Mouse (Mus musculus) splenic B cell, adult 2 months (primary cell): ENCODE results near the gene Dok1.

Experiments used
- DNase-seq: peaks from one replicate; pipeline ENCODE4 v3.0.0-alpha.2; 2011; ENCODE audit warnings: low read depth, low spot score
- H3K27me3 ChIP-seq: 2 replicates; pipeline ENCODE4 v1.6.1; 2012; ENCODE audit warnings: mild to moderate bottlenecking, low read length, moderate library complexity, mixed read lengths; ENCODE audit not compliant: control insufficient read depth, poor library complexity, insufficient read depth, severe bottlenecking
- H3K36me3 ChIP-seq: 2 replicates; pipeline ENCODE4 v1.6.1; 2012; ENCODE audit warnings: mild to moderate bottlenecking, low read length, moderate library complexity, mixed read lengths; ENCODE audit not compliant: control insufficient read depth, poor library complexity, insufficient read depth, severe bottlenecking

Dok1 gene

GRCm38 (mm10) chr6:83058725-83059124 is 25.5 kb upstream of the Dok1 start:
- DNase-seq: no peak
- H3K27me3 ChIP-seq: no peaks in the 10 kb centered on the region
- H3K36me3 ChIP-seq: peaks cover 6% of the 10 kb centered on the region

- H3K27me3 ChIP-seq: no peaks in the 10 kb centered on the region
- DNase-seq: no peak
- H3K36me3 ChIP-seq: peaks cover 6% of the 10 kb centered on the region
Measured at GRCm38 (mm10) chr6:83057790-83058189, 24.5 kb upstream of the Dok1 start, which contains the start of gene Dqx1. TSS of gene Dqx1 (plus strand) at chr6:83057844.

- H3K27me3 ChIP-seq: no peaks in the 10 kb centered on the region
- DNase-seq: peak; percentile 46
- peaks cover 6% of the 10 kb centered on the region for H3K36me3 ChIP-seq
Measured at GRCm38 (mm10) chr6:83054871-83055431, 21.7 kb upstream of the Dok1 start, which contains the start of gene Htra2. TSS of gene Htra2 (minus strand) at chr6:83055273.

GRCm38 (mm10) chr6:83054074-83054851 is 21.0 kb upstream of the Dok1 start, which contains the start of gene Aup1:
TSS of gene Aup1 (plus strand) at chr6:83054521.
- Histone ChIP-seq H3K36me3 (peaks cover 6% of the 10 kb centered on the region), H3K27me3 (no peaks in the 10 kb centered on the region)
- peak; percentile 99 for DNase-seq

- Histone ChIP-seq H3K36me3 (peaks cover 6% of the 10 kb centered on the region), H3K27me3 (no peaks in the 10 kb centered on the region)
- DNase-seq: peak; percentile 55
Measured at GRCm38 (mm10) chr6:83053136-83053960, 20.1 kb upstream of the Dok1 start.

- DNase-seq: no peak
- no peaks in the 10 kb centered on the region; the same call in 1 of the 2 replicates for H3K36me3 ChIP-seq
- no peaks in the 10 kb centered on the region for H3K27me3 ChIP-seq
Measured at GRCm38 (mm10) chr6:83049367-83049766, 16.1 kb upstream of the Dok1 start.

GRCm38 (mm10) chr6:83044742-83045141 is 11.5 kb upstream of the Dok1 start:
- no peaks in the 10 kb centered on the region for H3K27me3 ChIP-seq
- peak; percentile 83 for DNase-seq
- H3K36me3 ChIP-seq: no peaks in the 10 kb centered on the region

GRCm38 (mm10) chr6:83043993-83044392 is 10.7 kb upstream of the Dok1 start:
- no peaks in the 10 kb centered on the region for H3K27me3 ChIP-seq

GRCm38 (mm10) chr6:83043561-83043960 is 10.3 kb upstream of the Dok1 start:
- no peaks in the 10 kb centered on the region for H3K36me3 ChIP-seq
- no peaks in the 10 kb centered on the region for H3K27me3 ChIP-seq

More at GRCm38 (mm10) chr6:83043993-83044392, 10.7 kb upstream of the Dok1 start:
- no peak for DNase-seq
- no peaks in the 10 kb centered on the region for H3K36me3 ChIP-seq

GRCm38 (mm10) chr6:83040601-83041000 is 7.3 kb upstream of the Dok1 start:
- DNase-seq: no peak
- no peaks in the 10 kb centered on the region for H3K36me3 ChIP-seq

More at GRCm38 (mm10) chr6:83043561-83043960, 10.3 kb upstream of the Dok1 start:
- no peak for DNase-seq

GRCm38 (mm10) chr6:83038496-83039012 is 5.3 kb upstream of the Dok1 start:
- Histone ChIP-seq H3K27me3 (no peaks in the 10 kb centered on the region), H3K36me3 (no peaks in the 10 kb centered on the region)
- peak; percentile 97 for DNase-seq

More at GRCm38 (mm10) chr6:83040601-83041000, 7.3 kb upstream of the Dok1 start:
- H3K27me3 ChIP-seq: no peaks in the 10 kb centered on the region

GRCm38 (mm10) chr6:83037188-83037587 is 3.9 kb upstream of the Dok1 start:
- H3K27me3 ChIP-seq: no peaks in the 10 kb centered on the region
- H3K36me3 ChIP-seq: no peaks in the 10 kb centered on the region

GRCm38 (mm10) chr6:83034463-83035055 is 1.3 kb upstream of the Dok1 start:
- DNase-seq: no peak

More at GRCm38 (mm10) chr6:83037188-83037587, 3.9 kb upstream of the Dok1 start:
- DNase-seq: no peak

GRCm38 (mm10) chr6:83032769-83033191 is 491 bp downstream of the Dok1 start:
- no peaks in the 10 kb centered on the region for H3K27me3 ChIP-seq
- peaks cover 8% of the 10 kb centered on the region for H3K36me3 ChIP-seq
- peak; percentile 66 for DNase-seq

More at GRCm38 (mm10) chr6:83034463-83035055, 1.3 kb upstream of the Dok1 start:
- H3K27me3 ChIP-seq: no peaks in the 10 kb centered on the region
- H3K36me3 ChIP-seq: peaks cover 8% of the 10 kb centered on the region
